Mouse (Mus musculus): ENCODE measurements around the gene Zfp958. TPM values are rescaled to one million over a fixed set of nuclear protein-coding genes. Genes with fewer than 3 reads are reported as not detected.
"Not testable (repeated sequence)": the region's sequence is repeated elsewhere in the genome, so short reads cannot be mapped to it uniquely, and the experiment has no call there.

Gene Zfp958
- 4.9 and 5.8 TPM in 2 replicates for polyA plus RNA-seq (2012; rRNA removed)

DNA sequence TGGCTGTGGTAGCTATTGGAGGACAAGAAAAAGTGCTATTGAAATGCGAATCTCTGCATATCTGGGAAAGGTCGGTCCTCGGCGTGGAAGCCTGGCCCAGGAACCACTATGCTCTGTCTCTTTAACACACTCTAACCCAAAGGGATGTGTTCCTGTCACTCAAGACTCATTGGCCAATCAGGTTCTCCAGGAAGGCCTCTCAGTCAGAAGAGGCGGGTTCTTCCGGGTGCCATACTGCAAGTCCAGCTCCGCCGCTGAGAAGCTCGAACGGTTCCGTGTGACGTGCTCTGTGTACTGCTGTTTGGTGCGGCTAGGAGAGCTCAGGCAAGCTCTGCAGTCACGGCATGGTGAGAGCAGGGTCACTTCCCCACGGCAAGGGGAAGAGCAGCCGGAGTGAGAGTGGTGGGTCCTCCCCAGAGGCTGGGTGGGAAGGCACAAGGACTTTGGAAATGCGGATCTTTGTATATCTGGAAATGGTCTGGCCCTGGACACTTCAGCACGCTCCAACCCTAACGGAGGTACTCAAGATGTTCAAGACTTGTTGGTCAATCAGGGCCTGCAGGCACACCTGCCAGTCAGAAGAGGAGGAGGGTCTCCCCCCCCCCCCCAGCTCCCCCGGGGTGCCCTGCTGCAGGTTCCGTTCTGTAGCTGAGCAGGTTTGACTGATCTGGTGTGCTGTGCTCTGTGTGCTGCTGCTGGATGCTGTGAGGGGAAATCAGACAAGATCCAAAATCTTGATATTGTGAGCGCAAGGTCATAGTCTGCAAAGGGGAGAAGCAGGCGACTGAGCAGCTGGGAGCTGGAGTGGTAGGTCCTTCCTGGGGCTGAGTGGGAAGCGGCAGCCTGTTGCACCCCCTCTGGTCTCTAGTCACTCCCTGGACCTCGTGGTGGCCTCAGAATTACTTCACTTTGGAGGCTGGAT, at the start of gene Zfp958:
Gene Zfp958, plus strand, starts transcription at position 236 of the 922 bp plus-strand sequence.
- DNase-seq (ENCODE audit: low read depth) = peak; percentile 99
- no peak for TF ChIP-seq CTCF (IDR thresholded peaks at IDR 0.05; ENCODE audit: borderline replicate concordance, extremely low read depth, insufficient read depth, insufficient read length)
- TF ChIP-seq POLR2A (IDR thresholded peaks at IDR 0.05; ENCODE audit: borderline replicate concordance, extremely low read depth, insufficient read depth, insufficient read length, poor library complexity, severe bottlenecking) = peak; percentile 40; the same call in 1 of the 2 replicates

DNA sequence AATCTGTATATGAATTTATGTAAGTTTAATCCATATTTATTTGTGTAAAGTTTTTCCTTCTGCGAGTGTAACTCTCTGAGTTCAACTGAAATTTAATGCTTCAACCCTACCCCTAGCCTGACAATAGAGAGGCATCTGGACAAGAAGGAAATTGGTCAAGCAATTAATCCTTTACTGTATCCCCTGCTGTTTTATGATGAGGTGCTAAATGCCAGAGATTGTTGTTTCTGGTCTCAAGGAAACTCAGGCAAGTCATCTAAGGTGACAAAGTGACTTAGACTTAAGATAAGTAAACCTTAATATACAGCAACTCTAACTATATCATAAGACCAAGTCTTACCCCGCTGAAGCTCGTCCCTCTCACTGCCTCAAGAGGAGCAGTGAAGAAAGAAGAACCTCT, 31.0 kb upstream of the Zfp958 start:
- no peak for DNase-seq (ENCODE audit: low read depth)
- TF ChIP-seq CTCF (IDR thresholded peaks at IDR 0.05; ENCODE audit: borderline replicate concordance, extremely low read depth, insufficient read depth, insufficient read length) (no peak), POLR2A (IDR thresholded peaks at IDR 0.05; ENCODE audit: borderline replicate concordance, extremely low read depth, insufficient read depth, insufficient read length, poor library complexity, severe bottlenecking) (no peak)

DNA sequence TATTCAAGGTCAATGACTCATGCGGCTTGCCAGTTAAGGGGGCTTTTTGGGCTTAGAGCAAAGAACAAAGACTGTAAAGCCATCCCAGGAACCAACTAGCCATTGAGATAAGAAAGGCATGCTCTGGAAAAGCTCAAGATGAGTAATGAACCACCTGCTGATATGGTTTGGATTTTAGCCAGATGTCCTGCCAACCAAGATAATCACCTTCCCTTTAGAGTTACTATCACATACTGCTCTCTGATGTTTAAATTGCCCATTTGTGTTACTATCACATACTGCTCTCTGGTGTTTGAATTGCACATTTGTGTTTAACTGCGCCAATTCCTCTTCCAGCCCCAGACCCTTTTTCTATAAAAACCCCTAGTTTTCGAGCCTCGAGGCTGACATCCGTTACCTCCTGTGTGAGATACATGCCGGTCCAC, 30.2 kb upstream of the Zfp958 start:
- TF ChIP-seq CTCF (IDR thresholded peaks at IDR 0.05; ENCODE audit: borderline replicate concordance, extremely low read depth, insufficient read depth, insufficient read length) = no peak
- TF ChIP-seq POLR2A (IDR thresholded peaks at IDR 0.05; ENCODE audit: borderline replicate concordance, extremely low read depth, insufficient read depth, insufficient read length, poor library complexity, severe bottlenecking) = no peak
- peak; percentile 25 for DNase-seq (ENCODE audit: low read depth)

DNA sequence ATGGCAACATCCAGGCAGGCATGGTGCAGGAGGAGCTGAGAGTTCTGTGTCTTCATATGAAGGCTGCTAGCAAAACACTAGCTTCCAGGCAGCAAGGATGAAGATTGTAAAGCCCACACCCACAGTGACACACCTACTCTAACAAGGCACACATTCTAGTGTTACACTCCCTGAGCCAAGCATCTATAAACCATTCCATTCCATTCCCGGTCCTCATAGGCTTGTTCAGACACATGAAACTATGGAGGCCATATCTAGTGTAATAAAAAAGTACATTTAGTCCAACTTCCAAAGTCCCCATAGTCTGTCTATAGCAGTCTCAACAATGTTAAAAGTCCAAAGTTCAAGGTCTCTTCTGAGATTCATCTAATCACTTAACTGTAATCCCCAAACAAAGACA, 28.3 kb upstream of the Zfp958 start:
- no peak for DNase-seq (ENCODE audit: low read depth)
- no peak for TF ChIP-seq CTCF (IDR thresholded peaks at IDR 0.05; ENCODE audit: borderline replicate concordance, extremely low read depth, insufficient read depth, insufficient read length)
- no peak for TF ChIP-seq POLR2A (IDR thresholded peaks at IDR 0.05; ENCODE audit: borderline replicate concordance, extremely low read depth, insufficient read depth, insufficient read length, poor library complexity, severe bottlenecking)

DNA sequence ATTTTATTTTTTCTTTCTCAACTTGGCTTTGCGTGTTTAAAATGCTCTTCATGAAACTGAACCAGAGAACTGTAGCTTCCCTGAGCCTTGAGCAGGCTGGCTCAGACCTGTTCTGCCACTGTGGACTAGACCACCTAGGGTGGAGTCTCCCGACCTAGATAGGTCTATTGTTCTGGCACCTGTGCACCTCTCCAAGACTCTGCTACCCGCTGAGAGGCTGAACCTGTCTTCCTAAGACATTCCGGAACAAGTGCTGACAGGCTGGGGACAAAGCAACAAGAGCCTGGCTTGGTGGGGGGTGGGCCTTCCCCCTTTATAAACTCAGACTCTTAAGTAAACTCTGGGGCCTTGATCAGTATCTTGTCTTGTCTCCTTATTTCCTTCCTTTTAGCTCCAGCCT, 26.6 kb upstream of the Zfp958 start:
- no peak for TF ChIP-seq POLR2A (IDR thresholded peaks at IDR 0.05; ENCODE audit: borderline replicate concordance, extremely low read depth, insufficient read depth, insufficient read length, poor library complexity, severe bottlenecking)
- DNase-seq (ENCODE audit: low read depth) = no peak

DNA sequence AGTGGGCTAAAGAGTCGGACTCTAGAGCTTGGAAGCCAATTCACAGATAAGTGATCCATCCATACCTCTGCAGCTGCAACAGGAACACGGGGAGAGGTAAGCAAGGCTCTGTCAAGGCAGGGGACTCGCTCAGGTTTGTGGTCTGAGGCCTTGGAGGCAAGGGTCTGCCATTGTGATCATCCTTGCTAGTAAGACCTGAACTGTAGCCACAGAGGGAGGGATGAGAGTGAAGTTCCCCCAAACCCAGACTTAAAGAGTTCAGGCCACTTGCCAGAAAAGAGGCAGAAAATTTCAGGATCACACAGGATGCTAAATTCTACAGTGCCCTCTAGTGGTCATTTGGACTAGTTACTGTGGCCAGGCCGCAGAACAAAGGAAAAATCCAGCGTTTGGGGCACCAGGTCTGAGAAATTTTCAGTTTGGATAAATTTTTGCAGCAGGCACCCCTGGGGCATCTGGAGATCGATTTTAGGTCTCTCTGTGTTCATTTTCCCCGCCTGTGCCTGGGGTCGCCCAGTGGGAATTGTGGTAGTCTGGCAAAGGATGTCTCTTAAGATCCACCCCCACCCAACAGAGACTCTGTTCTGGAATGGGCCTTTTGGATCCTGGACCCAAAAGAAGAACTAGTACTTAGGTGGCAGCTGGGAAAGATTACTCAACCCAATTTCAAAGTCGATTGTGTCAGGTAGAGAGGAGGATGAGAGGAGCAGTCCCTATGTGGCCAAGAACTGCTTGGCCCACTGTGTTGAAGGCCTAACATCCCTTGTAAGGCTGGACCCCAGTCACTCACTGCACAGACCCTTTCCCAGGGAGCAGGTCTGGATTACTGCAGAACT, 24.6 kb upstream of the Zfp958 start:
- TF ChIP-seq POLR2A (IDR thresholded peaks at IDR 0.05; ENCODE audit: borderline replicate concordance, extremely low read depth, insufficient read depth, insufficient read length, poor library complexity, severe bottlenecking) (no peak), CTCF (IDR thresholded peaks at IDR 0.05; ENCODE audit: borderline replicate concordance, extremely low read depth, insufficient read depth, insufficient read length) (peak; percentile 77; the same call in 1 of the 2 replicates)
- peak; percentile 87 for DNase-seq (ENCODE audit: low read depth)

DNA sequence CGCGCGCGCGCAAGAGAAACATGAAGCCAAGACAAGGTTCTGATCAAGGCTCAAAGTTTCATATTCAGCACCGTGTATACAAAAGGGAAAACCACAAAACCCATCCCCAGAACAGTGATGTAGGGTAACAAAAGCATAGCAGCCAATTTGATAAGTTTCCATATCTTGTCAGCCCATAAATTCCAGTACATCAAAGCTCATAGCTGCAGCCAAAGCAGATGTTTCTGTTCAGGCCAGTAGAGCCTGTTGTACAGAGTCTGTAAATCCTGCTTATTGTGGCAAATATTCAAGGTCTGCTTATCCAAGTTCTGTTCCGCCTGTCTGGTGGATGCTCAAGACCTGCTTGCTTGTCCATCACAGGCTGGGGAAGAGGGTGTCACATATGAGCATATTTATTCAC, 4.1 kb upstream of the Zfp958 start:
- no peak for DNase-seq (ENCODE audit: low read depth)
- TF ChIP-seq POLR2A (IDR thresholded peaks at IDR 0.05; ENCODE audit: borderline replicate concordance, extremely low read depth, insufficient read depth, insufficient read length, poor library complexity, severe bottlenecking) = no peak
- no peak for TF ChIP-seq CTCF (IDR thresholded peaks at IDR 0.05; ENCODE audit: borderline replicate concordance, extremely low read depth, insufficient read depth, insufficient read length)

DNA sequence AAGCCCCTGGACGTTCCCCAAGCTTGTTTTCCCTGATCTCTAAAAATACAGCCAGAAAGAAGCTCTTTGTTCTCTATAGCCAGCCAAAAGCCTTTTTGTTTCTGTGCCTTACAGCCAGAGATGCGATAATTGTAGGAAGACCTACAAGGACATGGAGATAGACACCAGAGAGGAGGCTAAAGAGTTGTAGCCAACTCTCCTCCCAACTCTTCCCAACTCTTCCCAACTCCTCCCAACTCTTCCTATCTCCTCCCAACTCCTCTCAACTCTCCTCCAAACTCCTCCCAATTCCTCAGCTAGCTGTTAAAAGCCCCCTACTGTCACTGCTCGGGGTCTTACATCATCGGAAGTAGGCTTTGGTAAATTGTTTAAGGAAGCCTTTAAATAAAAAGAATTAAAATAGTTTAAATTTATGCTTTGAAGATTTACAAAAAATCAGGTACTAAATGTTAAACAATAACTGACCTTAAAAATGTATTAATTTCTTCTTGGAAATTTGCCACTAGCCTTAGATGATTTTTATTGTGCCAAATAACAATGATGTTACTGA, 1.3 kb upstream of the Zfp958 start:
- DNase-seq (ENCODE audit: low read depth) = not testable (repeated sequence)

DNA sequence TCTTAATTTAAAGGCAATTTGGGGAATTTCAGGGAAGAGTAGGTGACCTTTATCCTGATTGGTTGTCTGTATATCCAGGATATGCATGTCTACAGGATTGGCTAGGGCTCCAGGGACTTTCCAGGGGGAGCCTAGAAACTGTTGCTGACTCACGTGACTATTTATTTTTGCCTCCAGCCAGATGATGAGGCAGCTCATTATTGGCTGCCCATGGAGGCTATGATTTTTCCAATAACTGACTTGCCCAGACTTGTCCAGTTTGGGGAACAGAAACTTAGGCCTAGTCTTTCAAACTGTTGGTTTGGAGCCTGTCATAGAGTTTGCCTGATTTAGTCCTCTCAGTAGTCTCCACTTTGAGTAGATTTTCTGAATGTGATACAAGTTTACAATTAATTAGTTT, 14.4 kb downstream of the Zfp958 start:
- no peak for DNase-seq (ENCODE audit: low read depth)
- TF ChIP-seq POLR2A (IDR thresholded peaks at IDR 0.05; ENCODE audit: borderline replicate concordance, extremely low read depth, insufficient read depth, insufficient read length, poor library complexity, severe bottlenecking) (no peak), CTCF (IDR thresholded peaks at IDR 0.05; ENCODE audit: borderline replicate concordance, extremely low read depth, insufficient read depth, insufficient read length) (no peak)

DNA sequence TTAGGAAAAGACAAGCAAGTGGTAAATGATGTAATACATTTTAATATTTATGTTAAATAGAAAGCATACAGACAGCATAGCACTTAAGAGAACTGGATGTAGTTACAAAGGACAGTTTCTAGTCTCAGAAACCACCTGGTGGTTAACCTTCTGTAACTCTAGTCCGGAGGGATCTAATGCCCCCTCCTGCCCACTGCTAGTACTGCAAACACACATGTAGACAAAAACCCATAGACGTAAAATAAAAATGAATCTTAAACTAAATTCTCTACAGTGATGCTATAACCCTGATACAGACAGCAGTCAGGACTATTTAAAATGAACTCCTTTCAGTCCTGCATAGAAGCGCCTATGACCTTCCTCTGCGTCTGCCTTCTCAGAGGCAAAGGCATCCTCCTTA, 24.1 kb downstream of the Zfp958 start:
- TF ChIP-seq POLR2A (IDR thresholded peaks at IDR 0.05; ENCODE audit: borderline replicate concordance, extremely low read depth, insufficient read depth, insufficient read length, poor library complexity, severe bottlenecking) = no peak
- no peak for TF ChIP-seq CTCF (IDR thresholded peaks at IDR 0.05; ENCODE audit: borderline replicate concordance, extremely low read depth, insufficient read depth, insufficient read length)
- DNase-seq (ENCODE audit: low read depth) = no peak

DNA sequence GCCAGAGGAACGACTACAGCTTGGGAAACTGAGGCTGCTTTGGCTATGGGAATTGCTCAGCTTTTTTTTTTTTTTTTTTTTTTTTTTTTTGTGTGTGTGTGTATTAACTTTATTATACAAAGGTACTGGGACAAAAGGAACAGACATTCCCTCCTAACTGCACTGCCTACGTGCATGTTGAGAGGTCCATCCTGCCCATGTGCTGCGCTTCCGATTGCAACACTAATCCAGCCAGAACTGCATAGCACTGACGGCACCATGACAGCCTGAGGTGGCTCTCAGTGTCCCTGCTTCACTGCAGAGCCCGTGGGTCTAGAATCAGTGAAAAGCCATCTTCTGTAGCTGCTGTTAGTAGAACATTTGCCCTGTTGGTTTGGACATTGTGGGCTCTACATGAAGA, 30.0 kb downstream of the Zfp958 start:
- not testable (repeated sequence) for DNase-seq (ENCODE audit: low read depth)

DNA sequence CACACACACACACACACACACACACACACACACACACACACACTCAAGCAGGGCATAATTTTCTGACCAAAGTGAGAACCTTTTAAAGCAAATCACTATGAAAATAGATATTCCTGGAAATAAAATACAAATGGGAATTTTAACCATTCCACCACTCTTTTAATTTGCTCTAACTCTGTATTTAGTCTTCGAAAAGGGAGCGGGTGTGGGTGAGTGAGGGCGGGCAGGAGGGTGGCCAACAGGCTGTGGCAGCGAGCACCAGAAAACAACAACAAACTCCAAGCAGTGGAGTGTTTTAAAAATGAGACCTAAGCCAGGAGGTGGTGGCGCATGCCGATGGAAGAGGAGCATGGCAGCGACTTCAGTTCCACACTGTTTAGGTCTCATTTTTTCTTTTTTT, 43.6 kb downstream of the Zfp958 start:
- DNase-seq (ENCODE audit: low read depth) = peak; percentile 6
- no peak for TF ChIP-seq POLR2A (IDR thresholded peaks at IDR 0.05; ENCODE audit: borderline replicate concordance, extremely low read depth, insufficient read depth, insufficient read length, poor library complexity, severe bottlenecking)
- no peak for TF ChIP-seq CTCF (IDR thresholded peaks at IDR 0.05; ENCODE audit: borderline replicate concordance, extremely low read depth, insufficient read depth, insufficient read length)

Measured in brain, embryonic 14.5 days (tissue).